33 mouse cellular contexts compared by ENCODE assay signal in the genomic region with DNA sequence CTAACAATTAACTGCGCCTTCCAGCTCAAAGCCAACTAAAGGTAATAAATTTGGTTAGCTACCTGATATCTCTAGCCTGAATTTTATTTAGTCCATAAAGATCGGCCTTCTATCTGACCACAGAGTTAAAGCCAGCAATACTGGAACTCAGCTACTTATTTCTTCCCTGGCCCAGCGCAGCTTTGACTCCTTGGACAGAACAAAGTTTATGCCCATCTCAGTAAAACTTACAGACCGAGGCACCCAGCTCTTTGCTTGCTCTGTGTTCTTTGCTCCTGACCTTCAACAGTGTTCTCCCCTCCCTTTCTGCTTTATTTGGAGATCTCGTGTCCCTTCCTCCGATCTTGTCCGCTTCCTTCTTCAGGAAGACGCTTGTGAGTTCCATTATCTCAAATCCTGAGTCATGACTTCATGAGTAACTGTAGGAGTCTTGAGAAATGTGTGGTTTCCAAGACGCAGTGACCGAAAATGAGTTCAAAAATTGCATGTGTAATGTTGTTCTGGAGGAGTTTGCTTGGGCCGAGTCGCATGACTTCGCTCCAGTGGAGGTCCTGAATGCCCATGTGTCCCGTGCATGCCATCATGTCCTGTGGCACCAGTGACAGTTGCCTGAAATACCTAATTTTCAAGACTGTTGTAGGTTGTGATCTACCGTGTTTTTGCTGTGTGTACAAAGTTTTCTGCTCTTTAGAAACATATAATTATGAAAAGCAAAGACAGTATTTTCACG. TPM values are rescaled to one million over a fixed set of nuclear protein-coding genes. Genes with fewer than 3 reads are reported as not detected.
DNase-seq lines count a peak whose midpoint lies in the region; ATAC-seq and TF ChIP-seq lines count a peak whose summit lies in the region.
"Had no signal": no experiment of that assay in that cellular context is flagged by ENCODE, and none has a peak within 500 bp of the region (broad histone marks: within the 10 kb centered on the region; RNA-seq: fewer than 3 reads in every experiment).

No protein-coding gene starts in this region.

- H3K27me3 ChIP-seq in hindbrain, embryonic 12.5 days: no peaks in the 10 kb centered on the region
- H3K27me3 ChIP-seq: embryonic facial prominence, embryonic 12.5 days; embryonic facial prominence, embryonic 15.5 days; forebrain, embryonic 13.5 days; hindbrain, embryonic 15.5 days; Patski had no signal

- 93% methylated on average over 16 of the region's 16 CpGs for WGBS in hindbrain, embryonic 12.5 days

- no peaks in the 10 kb centered on the region for H3K9me3 ChIP-seq in hindbrain, embryonic 12.5 days (replicated peaks)
- H3K9me3 ChIP-seq: embryonic facial prominence, embryonic 12.5 days; embryonic facial prominence, embryonic 15.5 days; forebrain, embryonic 10.5 days; forebrain, embryonic 13.5 days; heart, embryonic 15.5 days; hindbrain, embryonic 15.5 days had no signal

- no peak for ATAC-seq in hindbrain, embryonic 12.5 days (ENCODE audit: low FRiP score)
- ATAC-seq: forebrain, embryonic 13.5 days; forebrain, embryonic 16.5 days; intestine, postnatal 0 days; Patski had no signal

- H3K4me1 ChIP-seq in embryonic fibroblast, embryonic 13.5 days (ENCODE audit: control insufficient read depth, insufficient read depth, low read length): no peaks in the 10 kb centered on the region
- H3K4me1 ChIP-seq in hindbrain, embryonic 12.5 days: no peaks in the 10 kb centered on the region
- H3K4me1 ChIP-seq: embryonic facial prominence, embryonic 12.5 days; embryonic facial prominence, embryonic 15.5 days; forebrain, embryonic 10.5 days; forebrain, embryonic 13.5 days; heart, embryonic 12.5 days; hindbrain, embryonic 15.5 days had no signal

- no peaks in the 10 kb centered on the region for H3K36me3 ChIP-seq in hindbrain, embryonic 12.5 days
- H3K36me3 ChIP-seq: embryonic facial prominence, embryonic 12.5 days; embryonic facial prominence, embryonic 15.5 days; forebrain, embryonic 10.5 days; heart, embryonic 15.5 days; hindbrain, embryonic 15.5 days had no signal

- no peak for TF ChIP-seq POLR2A in embryonic fibroblast, embryonic 13.5 days (IDR thresholded peaks at IDR 0.05; ENCODE audit: low read depth, low read length)

- no peak overlapping the region for H3K4me2 ChIP-seq in hindbrain, embryonic 12.5 days (replicated peaks)
- H3K4me2 ChIP-seq: embryonic facial prominence, embryonic 12.5 days; embryonic facial prominence, embryonic 15.5 days; forebrain, embryonic 13.5 days; heart, embryonic 12.5 days; heart, embryonic 15.5 days; hindbrain, embryonic 15.5 days had no signal

- no peak overlapping the region for H3K9ac ChIP-seq in hindbrain, embryonic 12.5 days
- H3K9ac ChIP-seq: embryonic facial prominence, embryonic 12.5 days; embryonic facial prominence, embryonic 15.5 days; forebrain, embryonic 13.5 days; heart, embryonic 12.5 days; heart, embryonic 15.5 days; hindbrain, embryonic 15.5 days had no signal

- peak; percentile 67 for DNase-seq in heart, adult 11 months
- DNase-seq in heart, postnatal 25 days (ENCODE audit: low spot score): no peak
- DNase-seq in layer of hippocampus, adult 2 months (ENCODE audit: low spot score in 2 of 2): no peak
- no peak for DNase-seq in layer of hippocampus, adult 18-20 months (ENCODE audit: low spot score in 2 of 2)
- DNase-seq in 416B (ENCODE audit: low read depth): peak; percentile 71
- DNase-seq in ovary, postnatal 36 days (ENCODE audit: low spot score): no peak
- DNase-seq: adrenal gland, postnatal 10 days; adrenal gland, postnatal 36 days; cerebellum, adult 11 months; cerebellum, adult 2 months; cerebellum, adult 9-11 months; cerebellum, postnatal 25 days; gastrocnemius, postnatal 25 days; heart, adult 2 months; heart, postnatal 10 days; heart, postnatal 4 days had no signal

- no peak for TF ChIP-seq CTCF in layer of hippocampus, adult 2 months (conservative IDR thresholded peaks at IDR 0.05)
- no peak for TF ChIP-seq CTCF in embryonic fibroblast, embryonic 13.5 days (IDR thresholded peaks at IDR 0.05; ENCODE audit: borderline replicate concordance, insufficient read depth, low read length)

- H3K4me3 ChIP-seq in layer of hippocampus, adult 2 months: no peak overlapping the region
- H3K4me3 ChIP-seq in embryonic fibroblast, embryonic 13.5 days (ENCODE audit: insufficient read depth, low read length): no peak overlapping the region
- H3K4me3 ChIP-seq in hindbrain, embryonic 12.5 days: no peak overlapping the region
- H3K4me3 ChIP-seq: embryonic facial prominence, embryonic 12.5 days; embryonic facial prominence, embryonic 15.5 days; erythroblast, embryonic 14.5 days; forebrain, embryonic 10.5 days; forebrain, embryonic 13.5 days; heart, adult 2 months; heart, embryonic 12.5 days; heart, embryonic 15.5 days; hindbrain, embryonic 15.5 days had no signal

- peak overlapping the region; percentile 72 for H3K27ac ChIP-seq in layer of hippocampus, adult 2 months
- H3K27ac ChIP-seq in embryonic fibroblast, embryonic 13.5 days (ENCODE audit: insufficient read depth, low read length): peak overlapping the region; percentile 14; the same call in 1 of the 2 replicates
- no peak overlapping the region for H3K27ac ChIP-seq in hindbrain, embryonic 12.5 days
- H3K27ac ChIP-seq: embryonic facial prominence, embryonic 12.5 days; embryonic facial prominence, embryonic 15.5 days; forebrain, embryonic 10.5 days; forebrain, embryonic 13.5 days; heart, adult 2 months; heart, embryonic 15.5 days; hindbrain, embryonic 15.5 days had no signal

- intact Hi-C loops in heart, postnatal 25 days (cut with DNase I): no loop called here

RNA-seq across cellular contexts. Expression of a gene that starts 18.8 kb away (rescaled TPM):
- not detected for total RNA-seq in heart, postnatal 25 days (2021)
- not detected for total RNA-seq in layer of hippocampus, adult 2 months (2021)
- total RNA-seq in layer of hippocampus, adult 18-20 months (2021): not detected
- not detected in 2 replicates for polyA plus RNA-seq in embryonic fibroblast, embryonic 13.5 days (2011; ENCODE audit: insufficient read length, low read depth, missing spikeins)
- polyA plus RNA-seq in hindbrain, embryonic 12.5 days (2016; fragmentation: Nextera tagmentation; extraction: Ambion mirVana): not detected in 2 replicates
- total RNA-seq: adrenal gland, adult 18-20 months; adrenal gland, postnatal 10 days; adrenal gland, postnatal 36 days; common myeloid progenitor, adult 5-6 weeks; gastrocnemius, adult 8-10 months; gastrocnemius, postnatal 25 days; heart, adult 2 months; heart, postnatal 10 days; heart, postnatal 4 days had no signal
- polyA plus RNA-seq: cerebellum, adult 2 months; embryonic facial prominence, embryonic 12.5 days; embryonic facial prominence, embryonic 15.5 days; erythroblast, embryonic 14.5 days; forebrain, embryonic 10.5 days; forebrain, embryonic 13.5 days; forebrain, embryonic 16.5 days; frontal cortex, adult 2 months; heart, adult 2 months; heart, embryonic 12.5 days; heart, embryonic 15.5 days; hindbrain, embryonic 15.5 days; Patski had no signal

RNA-seq across cellular contexts. Expression of a gene that starts 50.2 kb away (rescaled TPM):
- total RNA-seq in heart, postnatal 25 days (2021): 10 to 100 TPM; 25.4 to 29.6 TPM
- 10 to 100 TPM; 19.1 to 27.2 TPM for total RNA-seq in layer of hippocampus, adult 2 months (2021)
- total RNA-seq in layer of hippocampus, adult 18-20 months (2021): 10 to 100 TPM; 18.1 to 21.2 TPM
- polyA plus RNA-seq in embryonic fibroblast, embryonic 13.5 days (2011; ENCODE audit: insufficient read length, low read depth, missing spikeins): 44.8 and 54.2 TPM in 2 replicates
- 13.9 and 15.4 TPM in 2 replicates for polyA plus RNA-seq in hindbrain, embryonic 12.5 days (2016; fragmentation: Nextera tagmentation; extraction: Ambion mirVana)

Comparison
In these comparisons a context has a peak if more than half of its experiments do, and no peak if none do; other contexts are left out.
1. DNase-seq: peak in heart, adult 11 months (single experiment) and 416B (single experiment); none in heart, postnatal 25 days (single experiment), layer of hippocampus, adult 2 months (0 of 2), layer of hippocampus, adult 18-20 months (0 of 2) and ovary, postnatal 36 days (single experiment).